Mouse (Mus musculus): ENCODE measurements around the gene Dnph1. TPM values are rescaled to one million over a fixed set of nuclear protein-coding genes. Genes with fewer than 3 reads are reported as not detected.

Gene Dnph1
- total RNA-seq (2023) = 1 to 10 TPM; 5.6 to 5.8 TPM

GRCm38 (mm10) chr17:46496623-46497434 is at the start of gene Dnph1:
Dnph1 (plus strand) TSS chr17:46496711.

DNA sequence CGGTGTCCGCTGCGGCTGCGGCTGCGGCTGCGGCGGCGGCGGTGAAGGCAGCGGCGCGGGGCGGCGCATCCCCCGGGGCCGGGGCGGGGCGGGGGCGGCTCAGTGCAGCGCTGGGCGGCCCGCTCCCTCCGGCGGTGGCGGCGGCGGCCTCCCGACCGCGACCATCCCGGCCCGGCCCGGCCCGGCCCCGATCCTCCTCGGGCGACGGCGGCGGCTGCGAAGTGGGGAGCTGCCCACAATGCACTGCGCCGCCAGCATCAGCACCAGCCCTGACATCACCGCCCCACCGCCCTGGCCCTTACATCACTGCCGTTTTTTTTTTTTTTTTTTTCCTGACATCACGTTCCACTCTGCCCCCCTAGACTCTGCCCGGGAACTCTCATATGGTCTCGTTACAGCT is 9.1 kb upstream of the Dnph1 start, which contains the start of gene Ttbk1:
Gene Ttbk1, minus strand, starts transcription at position 245 of the 400 bp plus-strand sequence.

DNA sequence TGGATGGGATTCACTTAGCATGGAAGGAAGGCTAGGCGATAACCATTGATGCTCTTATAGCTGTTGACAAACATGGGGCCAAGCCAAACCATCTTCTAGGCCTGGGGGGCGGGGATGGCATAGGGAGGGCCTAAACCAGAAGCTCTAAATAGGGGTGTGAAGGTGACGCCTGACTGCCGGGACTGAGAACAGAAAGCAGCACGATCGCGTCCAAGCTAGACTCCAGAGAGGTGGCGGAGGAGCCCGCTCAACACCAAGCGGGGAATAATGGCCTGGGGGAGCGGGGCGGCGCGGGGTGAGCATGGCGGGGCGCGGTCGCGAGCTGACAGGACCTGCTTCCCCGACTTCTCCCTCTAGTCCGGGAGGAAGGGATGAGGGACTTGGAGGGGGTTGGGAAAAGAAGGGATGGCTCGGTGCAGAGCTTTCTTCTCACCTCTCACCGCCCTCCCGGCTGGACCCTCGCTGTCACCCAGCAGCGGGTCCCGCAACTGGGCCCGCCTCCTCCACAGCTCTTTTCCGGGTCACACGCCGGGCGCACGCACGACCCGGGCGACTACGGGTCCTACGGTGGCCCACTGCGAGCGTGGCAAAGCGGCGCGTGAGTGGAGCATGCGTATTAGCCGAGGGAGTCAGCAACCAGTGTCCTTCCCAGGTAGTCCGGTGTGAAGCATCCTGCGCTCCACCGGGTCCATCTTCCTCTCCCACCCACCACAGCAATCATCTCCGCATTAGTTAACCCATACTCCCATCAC is 49.5 kb downstream of the Dnph1 start, which contains the start of gene Cul9:
Gene Cul9, minus strand, starts transcription at position 576 of the 752 bp plus-strand sequence.

Other genes starting within 250 kb of the Dnph1 start
- gene Polr1c, start 248.7 kb upstream of the Dnph1 start, total RNA-seq (2023) = 10 to 100 TPM; 22.6 to 22.7 TPM
- gene Yipf3, start 248.6 kb upstream of the Dnph1 start, total RNA-seq (2023) = 10 to 100 TPM; 75.7 to 76.7 TPM
- 1 to 10 TPM in 1 of 2 experiments, under 1 TPM in 1; 0.79 to 1.6 TPM for gene Lrrc73, start 243.2 kb upstream of the Dnph1 start, total RNA-seq (2023)
- 10 to 100 TPM; 24.1 to 29.3 TPM for gene Tjap1, start 213.7 kb upstream of the Dnph1 start, total RNA-seq (2023)
- gene Dlk2, start 199.3 kb upstream of the Dnph1 start, total RNA-seq (2023) = not detected
- gene Abcc10, start 168.4 kb upstream of the Dnph1 start, total RNA-seq (2023) = 1 to 10 TPM; 6.4 to 6.8 TPM
- gene Zfp318, start 113.0 kb upstream of the Dnph1 start, total RNA-seq (2023) = 1 to 10 TPM; 5.0 to 7.0 TPM
- gene Crip3, start 67.8 kb upstream of the Dnph1 start, total RNA-seq (2023) = not detected
- not detected for gene Slc22a7, start 58.3 kb upstream of the Dnph1 start, total RNA-seq (2023)
- not detected for gene Ttbk1, start 9.0 kb upstream of the Dnph1 start, total RNA-seq (2023)
- gene Cul9, start 49.7 kb downstream of the Dnph1 start, total RNA-seq (2023) = 1 to 10 TPM; 5.3 to 7.0 TPM
- 10 to 100 TPM; 51.7 to 52.8 TPM for gene Srf, start 59.5 kb downstream of the Dnph1 start, total RNA-seq (2023)
- under 1 TPM; 0.18 TPM for gene Ptk7, start 132.8 kb downstream of the Dnph1 start, total RNA-seq (2023)
- 10 to 100 TPM; 19.4 to 20.1 TPM for gene Klc4, start 149.3 kb downstream of the Dnph1 start, total RNA-seq (2023)
- gene Mrpl2, start 149.5 kb downstream of the Dnph1 start, total RNA-seq (2023) = 10 to 100 TPM; 23.5 to 30.3 TPM
- 1 to 10 TPM; 3.1 to 3.6 TPM for gene Cul7, start 153.6 kb downstream of the Dnph1 start, total RNA-seq (2023)
- gene Rrp36, start 177.6 kb downstream of the Dnph1 start, total RNA-seq (2023) = 10 to 100 TPM; 13.8 to 14.5 TPM
- gene Mea1, start 182.1 kb downstream of the Dnph1 start, total RNA-seq (2023) = 10 to 100 TPM; 41.9 to 42.8 TPM
- 10 to 100 TPM; 48.1 to 49.5 TPM for gene Klhdc3, start 184.2 kb downstream of the Dnph1 start, total RNA-seq (2023)
- 10 to 100 TPM; 30.9 to 33.1 TPM for gene Ppp2r5d, start 208.4 kb downstream of the Dnph1 start, total RNA-seq (2023)
- 10 to 100 TPM; 21.0 TPM for gene Pex6, start 214.8 kb downstream of the Dnph1 start, total RNA-seq (2023)
- gene Gnmt, start 232.5 kb downstream of the Dnph1 start, total RNA-seq (2023) = 1 to 10 TPM; 2.4 to 4.0 TPM